Mouse (Mus musculus) kidney, postnatal 4 days (tissue): Measurements from ENCODE around the gene Ncor2.
"Not testable (repeated sequence)": the region's sequence is repeated elsewhere in the genome, so short reads cannot be mapped to it uniquely, and the experiment has no call there.

Source experiments
- DNase-seq, 2 experiments: peaks; one replicate each; pipeline ENCODE4 v3.0.0; 2021; ENCODE audit warnings: mixed read lengths in 2 of 2

Ncor2 gene

GRCm38 (mm10) chr5:125179007-125179734, at the start of gene Ncor2:
Gene Ncor2 (minus strand): TSS chr5:125179219.
- DNase-seq, result peak; percentile 88 to 93

GRCm38 (mm10) chr5:125227699-125228098, 48.7 kb upstream of the Ncor2 start:
- DNase-seq, result no peak

- peak; percentile 50 to 68 for DNase-seq
Measured at GRCm38 (mm10) chr5:125226229-125226634, 47.2 kb upstream of the Ncor2 start.

- DNase-seq, result no peak
Measured at GRCm38 (mm10) chr5:125224925-125225324, 45.9 kb upstream of the Ncor2 start.

GRCm38 (mm10) chr5:125223961-125224360, 44.9 kb upstream of the Ncor2 start:
- no peak for DNase-seq

- DNase-seq, result no peak
Measured at GRCm38 (mm10) chr5:125222706-125223105, 43.7 kb upstream of the Ncor2 start.

GRCm38 (mm10) chr5:125221868-125222267, 42.8 kb upstream of the Ncor2 start:
- no peak for DNase-seq

- DNase-seq, result peak; percentile 30 to 47
Measured at GRCm38 (mm10) chr5:125217426-125218170, 38.6 kb upstream of the Ncor2 start.

GRCm38 (mm10) chr5:125215930-125216459, 37.0 kb upstream of the Ncor2 start:
- DNase-seq, result peak; percentile 68 to 77

GRCm38 (mm10) chr5:125215346-125215929, 36.4 kb upstream of the Ncor2 start:
- DNase-seq, result peak; percentile 43 to 65

- no peak for DNase-seq
Measured at GRCm38 (mm10) chr5:125214064-125214463, 35.0 kb upstream of the Ncor2 start.

- DNase-seq, result not testable (repeated sequence)
Measured at GRCm38 (mm10) chr5:125204910-125205309, 25.9 kb upstream of the Ncor2 start.

- DNase-seq, result no peak
Measured at GRCm38 (mm10) chr5:125204199-125204815, 25.3 kb upstream of the Ncor2 start.

GRCm38 (mm10) chr5:125203759-125204158, 24.7 kb upstream of the Ncor2 start:
- DNase-seq, result no peak

- DNase-seq, result peak in 1 of 2 experiments; percentile 27
Measured at GRCm38 (mm10) chr5:125203099-125203498, 24.1 kb upstream of the Ncor2 start.

- DNase-seq, result no peak
Measured at GRCm38 (mm10) chr5:125202100-125202499, 23.1 kb upstream of the Ncor2 start.

- DNase-seq, result no peak
Measured at GRCm38 (mm10) chr5:125199086-125199485, 20.1 kb upstream of the Ncor2 start.

- not testable (repeated sequence) for DNase-seq
Measured at GRCm38 (mm10) chr5:125197325-125197724, 18.3 kb upstream of the Ncor2 start.

- no peak for DNase-seq
Measured at GRCm38 (mm10) chr5:125196054-125196453, 17.0 kb upstream of the Ncor2 start.

GRCm38 (mm10) chr5:125195142-125195541, 16.1 kb upstream of the Ncor2 start:
- no peak for DNase-seq

GRCm38 (mm10) chr5:125193478-125194439, 14.7 kb upstream of the Ncor2 start:
- DNase-seq, result peak; percentile 47 to 55

GRCm38 (mm10) chr5:125191608-125192007, 12.6 kb upstream of the Ncor2 start:
- DNase-seq, result no peak
